Mouse (Mus musculus) hindbrain, embryonic 16.5 days (tissue): Measurements from ENCODE around the gene Baz2b. TPM values are rescaled to one million over a fixed set of nuclear protein-coding genes. Genes with fewer than 3 reads are reported as not detected.

ENCODE experiments used
- ATAC-seq: fragments of 200-750 bp; cut with Nextera tagmentation; 2 replicates; pipeline ENCODE4 v1.8.0; 2017; ENCODE audit warnings: moderate TSS enrichment, moderate library complexity
- H3K27ac ChIP-seq: fragments of 300-500 bp; sonication (generic); 2 replicates; pipeline ENCODE4 v1.5.1; 2014; ENCODE audit warnings: low read depth, mild to moderate bottlenecking, control low read depth, low read length, moderate library complexity
- H3K27me3 ChIP-seq: fragments of 300-500 bp; sonication (generic); replicated peaks from 2 replicates; pipeline ENCODE4 v1.6.1; 2014; ENCODE audit warnings: low read length; ENCODE audit not compliant: control insufficient read depth, insufficient read depth
- H3K36me3 ChIP-seq: fragments of 300-500 bp; sonication (generic); 2 replicates; pipeline ENCODE4 v1.6.1; 2014; ENCODE audit warnings: mild to moderate bottlenecking, low read length, moderate library complexity, mixed read lengths; ENCODE audit not compliant: control insufficient read depth, insufficient read depth
- H3K4me1 ChIP-seq: fragments of 300-500 bp; sonication (generic); 2 replicates; pipeline ENCODE4 v1.6.1; 2014; ENCODE audit warnings: low read depth, low read length; ENCODE audit not compliant: control insufficient read depth, insufficient read depth
- H3K4me2 ChIP-seq: fragments of 300-500 bp; sonication (generic); 2 replicates; pipeline ENCODE4 v1.6.1; 2014; ENCODE audit warnings: mild to moderate bottlenecking, low read length, control low read depth, moderate library complexity
- H3K4me3 ChIP-seq: fragments of 300-500 bp; sonication (generic); 2 replicates; pipeline ENCODE4 v1.5.1; 2014; ENCODE audit warnings: mild to moderate bottlenecking, low read length, control low read depth, moderate library complexity
- H3K9ac ChIP-seq: fragments of 300-500 bp; sonication (generic); 2 replicates; pipeline ENCODE4 v1.6.1; 2014; ENCODE audit warnings: low read depth, mild to moderate bottlenecking, control low read depth, low read length, moderate library complexity
- H3K9me3 ChIP-seq: fragments of 300-500 bp; sonication (generic); 2 replicates; pipeline ENCODE4 v1.6.1; 2014; ENCODE audit warnings: mild to moderate bottlenecking, low read length, moderate library complexity; ENCODE audit not compliant: control insufficient read depth
- WGBS: fragments of 180-500 bp; shearing (Covaris S2); extraction: QIAGEN DNeasy Blood & Tissue Kit; methylation state at CpG from one replicate; pipeline ENCODE4 v1.1.7; 2014; 5-methylcytosine and 5-hydroxymethylcytosine counted together
- polyA plus RNA-seq: library from polyadenylated mRNA; unstranded; fragments of >200 nt; fragmentation: Nextera tagmentation; extraction: Ambion mirVana; gene quantifications from 2 replicates; pipeline ENCODE4 v1.2.1, GENCODE M21; 2015

Gene Baz2b
- polyA plus RNA-seq, 1 experiment from 2014 or later = 72.8 TPM

DNA sequence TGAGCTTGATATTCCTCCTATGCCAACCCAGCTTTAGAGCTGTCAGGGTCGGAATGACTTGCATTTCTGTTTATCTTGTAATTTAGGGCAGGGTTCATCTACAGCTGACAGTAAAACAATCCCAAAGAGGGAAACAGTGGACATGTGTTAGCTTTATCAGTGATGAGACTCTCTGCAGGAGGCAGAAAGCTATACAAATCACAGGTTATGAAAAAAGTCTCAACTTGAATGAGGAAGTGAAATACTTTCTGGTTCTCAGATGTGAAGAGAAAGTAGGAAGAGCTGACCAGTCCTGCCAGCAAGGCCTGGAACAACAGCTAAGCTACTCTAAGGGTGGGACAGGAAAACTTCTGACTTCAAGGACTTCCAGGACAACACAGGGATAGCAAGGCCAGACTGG, 163.6 kb downstream of the Baz2b start:
- Histone ChIP-seq H3K27me3 (no peaks in the 10 kb centered on the region), H3K4me1 (peaks cover 5% of the 10 kb centered on the region), H3K4me2 (no peak overlapping the region), H3K9me3 (no peaks in the 10 kb centered on the region), H3K27ac (no peak overlapping the region), H3K36me3 (no peaks in the 10 kb centered on the region), H3K9ac (no peak overlapping the region), H3K4me3 (no peak overlapping the region)
- ATAC-seq = no peak
- WGBS = 86% methylated on average over 1 of the region's 1 CpGs

DNA sequence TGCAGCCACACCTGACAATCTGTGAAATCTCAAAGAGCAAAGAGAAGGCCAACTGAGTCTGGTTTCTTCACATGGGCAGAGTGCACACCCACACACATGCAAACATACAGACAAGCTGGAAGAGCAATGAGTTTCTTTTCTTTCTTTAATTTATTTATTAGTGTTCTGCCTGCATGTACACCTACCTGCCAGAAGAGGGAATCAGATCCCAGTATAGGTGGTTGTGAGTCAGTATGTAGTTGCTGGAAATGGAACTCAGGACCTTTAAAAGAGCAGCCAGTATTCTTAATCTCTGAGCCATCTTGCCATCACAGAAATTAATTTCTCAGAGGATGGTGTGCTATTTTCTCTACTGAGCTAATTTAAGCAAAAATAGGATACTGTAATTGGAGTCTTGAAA, 164.7 kb downstream of the Baz2b start:
- Histone ChIP-seq H3K27ac (no peak overlapping the region), H3K9ac (no peak overlapping the region), H3K4me1 (peaks cover 5% of the 10 kb centered on the region), H3K9me3 (no peaks in the 10 kb centered on the region), H3K4me2 (no peak overlapping the region), H3K36me3 (no peaks in the 10 kb centered on the region), H3K27me3 (no peaks in the 10 kb centered on the region), H3K4me3 (no peak overlapping the region)
- ATAC-seq = no peak

DNA sequence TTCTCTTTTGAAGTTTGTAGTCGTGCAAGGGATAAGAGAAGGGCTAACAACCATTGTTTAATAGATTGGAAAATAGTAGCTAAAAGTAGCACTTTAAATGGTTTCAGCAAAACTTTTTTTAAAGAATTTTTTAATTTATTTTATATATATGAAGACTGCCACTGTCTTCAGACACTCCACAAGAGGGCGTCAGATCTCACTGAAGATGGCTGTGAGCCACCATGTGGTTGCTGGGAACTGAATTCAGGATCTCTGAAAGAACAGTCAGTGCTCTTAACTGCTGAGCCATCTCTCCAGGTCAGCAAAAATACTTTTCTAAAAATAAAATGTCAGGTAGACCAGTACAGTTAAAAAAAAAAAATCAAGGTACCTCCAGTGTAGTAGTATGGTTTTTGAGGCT, 165.1 kb downstream of the Baz2b start:
- no peak overlapping the region for H3K4me3 ChIP-seq
- peaks cover 5% of the 10 kb centered on the region for H3K4me1 ChIP-seq
- no peak overlapping the region for H3K9ac ChIP-seq
- ATAC-seq = no peak
- H3K36me3 ChIP-seq = no peaks in the 10 kb centered on the region
- no peaks in the 10 kb centered on the region for H3K9me3 ChIP-seq
- H3K27ac ChIP-seq = no peak overlapping the region
- no peaks in the 10 kb centered on the region for H3K27me3 ChIP-seq
- WGBS = 76% methylated on average over 2 of the region's 2 CpGs
- H3K4me2 ChIP-seq = no peak overlapping the region

DNA sequence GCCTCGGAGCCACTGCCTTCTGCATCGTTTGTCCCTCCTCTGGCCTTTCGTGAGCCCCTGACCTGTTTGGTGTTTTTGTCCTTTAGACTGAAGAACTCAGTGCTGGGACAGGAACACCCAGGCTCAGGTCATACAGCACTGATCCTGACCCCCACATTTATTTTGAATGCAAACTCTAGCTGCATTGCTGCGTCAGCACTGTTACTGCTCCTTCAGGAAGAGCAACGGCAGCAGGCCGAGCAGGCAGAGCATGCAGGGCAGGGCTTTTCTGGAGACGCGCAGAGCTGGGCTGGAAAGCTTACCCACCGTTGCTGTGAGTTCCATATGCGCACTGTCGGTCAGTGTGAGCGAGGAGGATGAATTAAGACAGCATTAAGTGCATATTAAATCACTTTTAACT, 166.9 kb downstream of the Baz2b start:
- H3K9ac ChIP-seq = peak overlapping the region; percentile 38
- H3K4me1 ChIP-seq = peaks cover 5% of the 10 kb centered on the region
- no peaks in the 10 kb centered on the region for H3K27me3 ChIP-seq
- 0 out of 2 replicates have a peak overlapping the region, but pooled peaks have one; percentile 61 for H3K27ac ChIP-seq
- peak; percentile 75 for ATAC-seq
- H3K4me3 ChIP-seq = no peak overlapping the region
- H3K4me2 ChIP-seq = peak overlapping the region; percentile 19; the same call in 1 of the 2 replicates
- WGBS = 49% methylated on average over 12 of the region's 12 CpGs
- H3K9me3 ChIP-seq = no peaks in the 10 kb centered on the region
- H3K36me3 ChIP-seq = no peaks in the 10 kb centered on the region

DNA sequence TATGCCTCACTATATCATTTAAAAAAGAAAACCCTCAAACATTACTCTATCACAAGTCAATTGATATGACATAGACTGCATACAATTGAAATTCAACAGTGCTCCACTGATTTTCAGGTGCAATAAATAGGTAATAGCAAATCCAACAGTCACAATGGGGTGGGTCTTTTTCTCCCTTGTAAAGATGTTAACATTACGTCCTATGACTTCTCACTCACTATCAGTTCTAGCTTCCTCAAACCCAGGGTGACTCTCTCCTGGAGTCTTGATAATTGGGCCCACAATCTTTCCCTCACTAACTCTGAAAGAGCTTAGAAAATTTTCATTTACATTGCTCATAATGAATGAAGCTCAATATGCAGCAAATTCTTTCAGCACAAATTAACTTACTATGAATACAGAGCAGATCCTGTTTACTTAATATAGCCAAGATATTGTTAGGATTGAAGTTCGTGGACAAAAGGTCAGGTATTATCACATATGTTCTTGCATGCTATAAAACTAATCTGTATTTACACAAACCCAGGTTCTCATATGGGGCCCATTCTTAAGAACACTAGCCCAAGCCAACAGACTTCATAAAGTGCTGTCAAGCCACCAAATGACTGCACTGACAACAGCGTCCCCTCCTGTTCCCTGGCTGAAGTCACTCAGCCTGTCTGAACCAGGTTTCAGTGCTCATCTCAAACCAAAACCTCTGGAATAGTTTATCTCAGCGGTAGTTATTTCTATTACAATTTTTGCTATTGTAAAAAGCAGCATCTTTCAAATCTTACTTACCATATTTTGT, 168.0 kb downstream of the Baz2b start:
- H3K4me3 ChIP-seq = no peak overlapping the region
- no peaks in the 10 kb centered on the region for H3K9me3 ChIP-seq
- no peak overlapping the region for H3K4me2 ChIP-seq
- H3K27me3 ChIP-seq = no peaks in the 10 kb centered on the region
- no peak for ATAC-seq
- WGBS = 89% methylated on average over 4 of the region's 4 CpGs
- H3K4me1 ChIP-seq = peaks cover 9% of the 10 kb centered on the region
- H3K36me3 ChIP-seq = no peaks in the 10 kb centered on the region
- H3K9ac ChIP-seq = no peak overlapping the region
- H3K27ac ChIP-seq = no peak overlapping the region

GRCm38 (mm10) chr2:60040162-60040561, 169.5 kb downstream of the Baz2b start:
- Histone ChIP-seq H3K36me3 (no peaks in the 10 kb centered on the region), H3K4me3 (no peak overlapping the region), H3K9ac (no peak overlapping the region), H3K4me1 (peaks cover 9% of the 10 kb centered on the region), H3K9me3 (no peaks in the 10 kb centered on the region), H3K27ac (no peak overlapping the region), H3K4me2 (no peak overlapping the region), H3K27me3 (no peaks in the 10 kb centered on the region)
- WGBS = 93% methylated on average over 3 of the region's 3 CpGs
- ATAC-seq = no peak

GRCm38 (mm10) chr2:60037011-60037551, 172.6 kb downstream of the Baz2b start:
- Histone ChIP-seq H3K4me3 (peak overlapping the region; percentile 44), H3K9ac (peak overlapping the region; percentile 53), H3K9me3 (no peaks in the 10 kb centered on the region), H3K36me3 (no peaks in the 10 kb centered on the region), H3K4me2 (peak overlapping the region; percentile 57), H3K27me3 (no peaks in the 10 kb centered on the region), H3K4me1 (peaks cover 5% of the 10 kb centered on the region), H3K27ac (peak overlapping the region; percentile 55)
- WGBS = 7% methylated on average over 19 of the region's 19 CpGs
- ATAC-seq = peak; percentile 69

- H3K4me2 ChIP-seq = peak overlapping the region; percentile 41
- H3K27ac ChIP-seq = no peak overlapping the region
- H3K9me3 ChIP-seq = no peaks in the 10 kb centered on the region
- no peaks in the 10 kb centered on the region for H3K36me3 ChIP-seq
- no peak overlapping the region for H3K4me3 ChIP-seq
- WGBS = 52% methylated on average over 3 of the region's 3 CpGs
- no peak for ATAC-seq
- H3K9ac ChIP-seq = no peak overlapping the region
- H3K27me3 ChIP-seq = no peaks in the 10 kb centered on the region
- H3K4me1 ChIP-seq = peaks cover 5% of the 10 kb centered on the region
Measured at GRCm38 (mm10) chr2:60036361-60036760, 173.3 kb downstream of the Baz2b start.

- no peak overlapping the region for H3K4me3 ChIP-seq
- H3K27me3 ChIP-seq = no peaks in the 10 kb centered on the region
- no peaks in the 10 kb centered on the region for H3K9me3 ChIP-seq
- H3K27ac ChIP-seq = no peak overlapping the region
- H3K36me3 ChIP-seq = peaks cover 2% of the 10 kb centered on the region; the same call in 1 of the 2 replicates
- no peak for ATAC-seq
- no peak overlapping the region for H3K4me2 ChIP-seq
- H3K4me1 ChIP-seq = peaks cover 4% of the 10 kb centered on the region
- no peak overlapping the region for H3K9ac ChIP-seq
- 96% methylated on average over 3 of the region's 3 CpGs for WGBS
Measured at GRCm38 (mm10) chr2:60030991-60031390, 178.6 kb downstream of the Baz2b start.
